Mouse (Mus musculus): ENCODE results near the gene Iqcf3. TPM values are rescaled to one million over a fixed set of nuclear protein-coding genes. Genes with fewer than 3 reads are reported as not detected.
A peak's percentile ranks its signal among the peaks of the same experiment; 100 is the strongest.

The Iqcf3 gene
- polyA plus RNA-seq, 1 experiment from 2014 or later = not detected

GRCm38 (mm10) chr9:106485076-106485475 lies 76.4 kb downstream of the Iqcf3 start:
- no peak overlapping the region for H3K4me3 ChIP-seq (replicated peaks; ENCODE audit: low read length)
- H3K36me3 ChIP-seq (ENCODE audit: control insufficient read depth, insufficient read depth, low read length) = peaks cover 28% of the 10 kb centered on the region
- no peak overlapping the region for H3K27ac ChIP-seq (ENCODE audit: low read length)
- no peaks in the 10 kb centered on the region for H3K27me3 ChIP-seq (ENCODE audit: control insufficient read depth, insufficient read depth, low read length)
- H3K4me2 ChIP-seq (ENCODE audit: low read depth, low read length) = no peak overlapping the region
- 80% methylated on average over 10 of the region's 10 CpGs for WGBS
- no peak; the same call in 1 of the 2 replicates for ATAC-seq (ENCODE audit: insufficient read depth, low FRiP score)
- H3K9ac ChIP-seq (ENCODE audit: low read length) = no peak overlapping the region
- no peaks in the 10 kb centered on the region for H3K9me3 ChIP-seq (replicated peaks; ENCODE audit: control insufficient read depth, low read length)
- no peaks in the 10 kb centered on the region for H3K4me1 ChIP-seq (ENCODE audit: control insufficient read depth, insufficient read depth, low read length)

- no peak overlapping the region for H3K9ac ChIP-seq (ENCODE audit: low read length)
- 92% methylated on average over 17 of the region's 17 CpGs for WGBS
- no peak for ATAC-seq (ENCODE audit: insufficient read depth, low FRiP score)
- H3K27ac ChIP-seq (ENCODE audit: low read length) = no peak overlapping the region
- H3K4me3 ChIP-seq (replicated peaks; ENCODE audit: low read length) = no peak overlapping the region
- no peaks in the 10 kb centered on the region for H3K27me3 ChIP-seq (ENCODE audit: control insufficient read depth, insufficient read depth, low read length)
- H3K4me1 ChIP-seq (ENCODE audit: control insufficient read depth, insufficient read depth, low read length) = no peaks in the 10 kb centered on the region
- no peak overlapping the region for H3K4me2 ChIP-seq (ENCODE audit: low read depth, low read length)
- no peaks in the 10 kb centered on the region for H3K9me3 ChIP-seq (replicated peaks; ENCODE audit: control insufficient read depth, low read length)
- H3K36me3 ChIP-seq (ENCODE audit: control insufficient read depth, insufficient read depth, low read length) = peaks cover 28% of the 10 kb centered on the region
These were observed 77.8 kb downstream of the Iqcf3 start for GRCm38 (mm10) chr9:106483606-106484005.

GRCm38 (mm10) chr9:106483136-106483535 lies 78.3 kb downstream of the Iqcf3 start:
- WGBS = 96% methylated on average over 10 of the region's 10 CpGs
- peaks cover 28% of the 10 kb centered on the region for H3K36me3 ChIP-seq (ENCODE audit: control insufficient read depth, insufficient read depth, low read length)
- no peak for ATAC-seq (ENCODE audit: insufficient read depth, low FRiP score)

GRCm38 (mm10) chr9:106482578-106483115 lies 78.8 kb downstream of the Iqcf3 start:
- no peaks in the 10 kb centered on the region for H3K9me3 ChIP-seq (replicated peaks; ENCODE audit: control insufficient read depth, low read length)
- H3K27ac ChIP-seq (ENCODE audit: low read length) = no peak overlapping the region
- peaks cover 28% of the 10 kb centered on the region for H3K36me3 ChIP-seq (ENCODE audit: control insufficient read depth, insufficient read depth, low read length)
- no peak for ATAC-seq (ENCODE audit: insufficient read depth, low FRiP score)
- no peak overlapping the region for H3K9ac ChIP-seq (ENCODE audit: low read length)
- H3K27me3 ChIP-seq (ENCODE audit: control insufficient read depth, insufficient read depth, low read length) = no peaks in the 10 kb centered on the region
- 86% methylated on average over 17 of the region's 17 CpGs for WGBS
- H3K4me1 ChIP-seq (ENCODE audit: control insufficient read depth, insufficient read depth, low read length) = peaks cover 7% of the 10 kb centered on the region
- no peak overlapping the region for H3K4me3 ChIP-seq (replicated peaks; ENCODE audit: low read length)
- H3K4me2 ChIP-seq (ENCODE audit: low read depth, low read length) = no peak overlapping the region

More at GRCm38 (mm10) chr9:106483136-106483535, 78.3 kb downstream of the Iqcf3 start:
- Histone ChIP-seq H3K4me1 (ENCODE audit: control insufficient read depth, insufficient read depth, low read length) (peaks cover 3% of the 10 kb centered on the region), H3K4me3 (replicated peaks; ENCODE audit: low read length) (no peak overlapping the region), H3K9ac (ENCODE audit: low read length) (no peak overlapping the region), H3K9me3 (replicated peaks; ENCODE audit: control insufficient read depth, low read length) (no peaks in the 10 kb centered on the region), H3K27ac (ENCODE audit: low read length) (no peak overlapping the region), H3K27me3 (ENCODE audit: control insufficient read depth, insufficient read depth, low read length) (no peaks in the 10 kb centered on the region), H3K4me2 (ENCODE audit: low read depth, low read length) (no peak overlapping the region)

GRCm38 (mm10) chr9:106481676-106482075 lies 79.8 kb downstream of the Iqcf3 start:
- Histone ChIP-seq H3K9ac (ENCODE audit: low read length) (no peak overlapping the region), H3K9me3 (replicated peaks; ENCODE audit: control insufficient read depth, low read length) (no peaks in the 10 kb centered on the region), H3K27me3 (ENCODE audit: control insufficient read depth, insufficient read depth, low read length) (no peaks in the 10 kb centered on the region), H3K36me3 (ENCODE audit: control insufficient read depth, insufficient read depth, low read length) (peaks cover 28% of the 10 kb centered on the region), H3K27ac (ENCODE audit: low read length) (no peak overlapping the region), H3K4me1 (ENCODE audit: control insufficient read depth, insufficient read depth, low read length) (peaks cover 8% of the 10 kb centered on the region), H3K4me3 (replicated peaks; ENCODE audit: low read length) (no peak overlapping the region), H3K4me2 (ENCODE audit: low read depth, low read length) (no peak overlapping the region)
- 92% methylated on average over 13 of the region's 13 CpGs for WGBS
- no peak for ATAC-seq (ENCODE audit: insufficient read depth, low FRiP score)

- no peak overlapping the region for H3K4me3 ChIP-seq (replicated peaks; ENCODE audit: low read length)
- peaks cover 25% of the 10 kb centered on the region for H3K36me3 ChIP-seq (ENCODE audit: control insufficient read depth, insufficient read depth, low read length)
- peaks cover 14% of the 10 kb centered on the region for H3K4me1 ChIP-seq (ENCODE audit: control insufficient read depth, insufficient read depth, low read length)
- no peaks in the 10 kb centered on the region for H3K9me3 ChIP-seq (replicated peaks; ENCODE audit: control insufficient read depth, low read length)
- H3K4me2 ChIP-seq (ENCODE audit: low read depth, low read length) = no peak overlapping the region
- H3K27ac ChIP-seq (ENCODE audit: low read length) = no peak overlapping the region
- no peak for ATAC-seq (ENCODE audit: insufficient read depth, low FRiP score)
- no peak overlapping the region for H3K9ac ChIP-seq (ENCODE audit: low read length)
- no peaks in the 10 kb centered on the region for H3K27me3 ChIP-seq (ENCODE audit: control insufficient read depth, insufficient read depth, low read length)
- 90% methylated on average over 15 of the region's 15 CpGs for WGBS
These were observed 80.4 kb downstream of the Iqcf3 start for GRCm38 (mm10) chr9:106481075-106481474.

GRCm38 (mm10) chr9:106480541-106480940 lies 80.9 kb downstream of the Iqcf3 start:
- Histone ChIP-seq H3K4me1 (ENCODE audit: control insufficient read depth, insufficient read depth, low read length) (peaks cover 19% of the 10 kb centered on the region), H3K27me3 (ENCODE audit: control insufficient read depth, insufficient read depth, low read length) (no peaks in the 10 kb centered on the region), H3K27ac (ENCODE audit: low read length) (no peak overlapping the region), H3K4me3 (replicated peaks; ENCODE audit: low read length) (no peak overlapping the region), H3K9me3 (replicated peaks; ENCODE audit: control insufficient read depth, low read length) (no peaks in the 10 kb centered on the region), H3K4me2 (ENCODE audit: low read depth, low read length) (no peak overlapping the region), H3K9ac (ENCODE audit: low read length) (no peak overlapping the region), H3K36me3 (ENCODE audit: control insufficient read depth, insufficient read depth, low read length) (peaks cover 22% of the 10 kb centered on the region)
- WGBS = 94% methylated on average over 7 of the region's 7 CpGs
- no peak for ATAC-seq (ENCODE audit: insufficient read depth, low FRiP score)

- H3K9me3 ChIP-seq (replicated peaks; ENCODE audit: control insufficient read depth, low read length) = no peaks in the 10 kb centered on the region
- H3K4me3 ChIP-seq (replicated peaks; ENCODE audit: low read length) = peak overlapping the region; percentile 77
- H3K9ac ChIP-seq (ENCODE audit: low read length) = peak overlapping the region; percentile 72
- peaks cover 36% of the 10 kb centered on the region for H3K4me1 ChIP-seq (ENCODE audit: control insufficient read depth, insufficient read depth, low read length)
- 75% methylated on average over 9 of the region's 9 CpGs for WGBS
- H3K4me2 ChIP-seq (ENCODE audit: low read depth, low read length) = peak overlapping the region; percentile 97
- no peak for ATAC-seq (ENCODE audit: insufficient read depth, low FRiP score)
- no peaks in the 10 kb centered on the region for H3K27me3 ChIP-seq (ENCODE audit: control insufficient read depth, insufficient read depth, low read length)
- peaks cover 7% of the 10 kb centered on the region; the same call in 1 of the 2 replicates for H3K36me3 ChIP-seq (ENCODE audit: control insufficient read depth, insufficient read depth, low read length)
- H3K27ac ChIP-seq (ENCODE audit: low read length) = no peak overlapping the region
These were observed 83.3 kb downstream of the Iqcf3 start for GRCm38 (mm10) chr9:106478101-106478500.

- WGBS = 1% methylated on average over 16 of the region's 16 CpGs
- peak overlapping the region; percentile 72 for H3K9ac ChIP-seq (ENCODE audit: low read length)
- no peak overlapping the region for H3K27ac ChIP-seq (ENCODE audit: low read length)
- ATAC-seq (ENCODE audit: insufficient read depth, low FRiP score) = no peak
- H3K4me3 ChIP-seq (replicated peaks; ENCODE audit: low read length) = peak overlapping the region; percentile 77
- H3K4me1 ChIP-seq (ENCODE audit: control insufficient read depth, insufficient read depth, low read length) = peaks cover 36% of the 10 kb centered on the region
- peak overlapping the region; percentile 97 for H3K4me2 ChIP-seq (ENCODE audit: low read depth, low read length)
- H3K27me3 ChIP-seq (ENCODE audit: control insufficient read depth, insufficient read depth, low read length) = no peaks in the 10 kb centered on the region
- H3K36me3 ChIP-seq (ENCODE audit: control insufficient read depth, insufficient read depth, low read length) = peaks cover 7% of the 10 kb centered on the region; the same call in 1 of the 2 replicates
- H3K9me3 ChIP-seq (replicated peaks; ENCODE audit: control insufficient read depth, low read length) = no peaks in the 10 kb centered on the region
These were observed 83.8 kb downstream of the Iqcf3 start for GRCm38 (mm10) chr9:106477649-106478048.

Data from stomach, embryonic 16.5 days (tissue).